Mouse (Mus musculus) ES-E14 (cell line): Measurements from ENCODE around the gene Msl1. TPM values are rescaled to one million over a fixed set of nuclear protein-coding genes. Genes with fewer than 3 reads are reported as not detected.

Experiments used
- DNase-seq: peaks from one replicate; pipeline ENCODE4 v3.0.0-alpha.2; 2013; ENCODE audit warnings: low read depth, low spot score
- H3K27ac ChIP-seq: 2 replicates; pipeline ENCODE4 v1.5.1; 2012; ENCODE audit warnings: low read depth, mild to moderate bottlenecking, low read length, moderate library complexity, mixed read lengths; ENCODE audit not compliant: poor library complexity, insufficient read depth, severe bottlenecking
- H3K36me3 ChIP-seq: 2 replicates; pipeline ENCODE4 v1.6.1; 2012; ENCODE audit warnings: mild to moderate bottlenecking, low read length, moderate library complexity, mixed read lengths; ENCODE audit not compliant: control insufficient read depth, poor library complexity, insufficient read depth, severe bottlenecking
- H3K4me1 ChIP-seq, 2 experiments: fragments of 150-350 bp in 1 of 2; sonication (generic) in 1 of 2; 2 replicates each; pipeline ENCODE4 v1.6.1; 2012; ENCODE audit warnings: low read length in 2 of 2, mild to moderate bottlenecking in 1 of 2, mixed read lengths in 1 of 2; ENCODE audit not compliant: control insufficient read depth in 2 of 2, insufficient read depth in 2 of 2, poor library complexity in 1 of 2
- H3K4me3 ChIP-seq, 2 experiments: fragments of 150-350 bp in 1 of 2; sonication (generic) in 1 of 2; 2 replicates each; pipeline ENCODE4 v1.5.1; 2012; ENCODE audit warnings: low read length in 2 of 2, low read depth in 1 of 2, mild to moderate bottlenecking in 1 of 2, mixed read lengths in 1 of 2; ENCODE audit not compliant: insufficient read depth in 1 of 2, poor library complexity in 1 of 2, severe bottlenecking in 1 of 2
- H3K9ac ChIP-seq: 2 replicates; pipeline ENCODE4 v1.6.1; 2012; ENCODE audit warnings: low read depth, mild to moderate bottlenecking, low read length, mixed read lengths; ENCODE audit not compliant: poor library complexity, insufficient read depth, severe bottlenecking
- H3K9me3 ChIP-seq: fragments of 150-350 bp; sonication (generic); 2 replicates; pipeline ENCODE4 v1.6.1; 2012; ENCODE audit warnings: low read depth, mild to moderate bottlenecking, low read length; ENCODE audit not compliant: control insufficient read depth, insufficient read depth
- CHD2 ChIP-seq: IDR thresholded peaks from 2 replicates; pipeline ENCODE4 v1.6.1; 2014; ENCODE audit warnings: mild to moderate bottlenecking, low read depth, low read length, inconsistent platforms
- HCFC1 ChIP-seq: IDR thresholded peaks from 2 replicates; pipeline ENCODE4 v1.6.1; 2012; ENCODE audit warnings: low read length, inconsistent platforms, borderline replicate concordance; ENCODE audit not compliant: insufficient read depth
- MAFK ChIP-seq: IDR thresholded peaks from 2 replicates; pipeline ENCODE4 v1.6.1; 2014; ENCODE audit warnings: mild to moderate bottlenecking, low read depth, low read length, inconsistent platforms; ENCODE audit not compliant: insufficient read depth
- ZC3H11A ChIP-seq: IDR thresholded peaks from 2 replicates; pipeline ENCODE4 v1.6.1; 2012; ENCODE audit warnings: low read depth, mild to moderate bottlenecking, inconsistent platforms, low read length, borderline replicate concordance
- ZNF384 ChIP-seq: IDR thresholded peaks from 2 replicates; pipeline ENCODE4 v1.6.1; 2012; ENCODE audit warnings: low read depth, low read length, inconsistent platforms
- in situ Hi-C, 2 experiments: fragments of 600-800 bp; cut with MboI; formaldehyde crosslinking; loops; one replicate each; pipeline ENCODE4 v1.15.1; 2025; ENCODE audit warnings: low sequenced_read_pairs in 2 of 2, inconsistent platforms in 1 of 2; ENCODE audit not compliant: unreplicated experiment in 2 of 2
- total RNA-seq: library from RNA; depleted of rRNA; stranded (reverse); fragments of 300-350 nt; gene quantifications from 2 replicates; pipeline ENCODE4 v1.2.3, GENCODE M21; 2012

Gene Msl1
- total RNA-seq, 1 experiment = 27.1 TPM

DNA sequence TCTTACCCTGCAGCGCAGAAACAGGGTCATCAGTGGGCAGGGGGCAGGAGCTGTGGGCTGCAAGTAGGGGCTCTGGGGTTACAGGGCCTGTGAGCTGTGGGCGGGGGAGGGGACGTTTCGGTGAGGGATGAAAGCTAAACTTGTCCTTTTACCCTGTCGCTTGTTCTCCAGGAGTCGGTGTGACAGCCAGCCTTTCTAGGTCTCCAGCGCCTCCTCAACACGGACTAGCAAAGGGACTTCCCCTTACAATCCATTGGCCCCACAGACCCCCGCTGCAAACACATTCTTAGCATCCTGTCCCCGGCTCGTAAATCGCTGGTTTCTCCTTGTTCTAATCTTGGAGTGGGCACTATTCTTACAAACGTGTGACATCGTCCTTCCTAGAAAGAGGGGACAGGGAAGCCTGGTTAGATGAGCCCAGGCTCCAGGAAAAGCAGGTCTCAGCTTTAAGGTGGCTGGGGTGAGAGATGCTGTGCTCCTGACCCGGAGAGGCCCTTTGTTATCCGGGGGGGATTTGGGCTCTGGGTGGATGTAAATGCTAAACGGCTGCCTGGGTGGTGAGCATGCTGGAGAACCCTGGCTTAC, 12.6 kb upstream of the Msl1 start:
- in situ Hi-C loops = loop anchor here in 1 of 2 experiments (10.0 kb wide), 1 partner anchor 48 kb away; no protein-coding TSS in a partner anchor
- H3K27ac ChIP-seq = peak overlapping the region; percentile 15; the same call in 1 of the 2 replicates
- H3K9me3 ChIP-seq = no peaks in the 10 kb centered on the region
- no peaks in the 10 kb centered on the region for H3K36me3 ChIP-seq
- no peak for DNase-seq
- H3K4me1 ChIP-seq = peaks cover 10 to 33% of the 10 kb centered on the region in 2 experiments; a peak in 3 of 4 replicates
- H3K9ac ChIP-seq = peak overlapping the region; percentile 71; the same call in 1 of the 2 replicates
- TF ChIP-seq ZC3H11A (no peak), CHD2 (no peak), ZNF384 (no peak)
- peak overlapping the region; percentile 33 to 41; a peak in 3 of 4 replicates for H3K4me3 ChIP-seq

DNA sequence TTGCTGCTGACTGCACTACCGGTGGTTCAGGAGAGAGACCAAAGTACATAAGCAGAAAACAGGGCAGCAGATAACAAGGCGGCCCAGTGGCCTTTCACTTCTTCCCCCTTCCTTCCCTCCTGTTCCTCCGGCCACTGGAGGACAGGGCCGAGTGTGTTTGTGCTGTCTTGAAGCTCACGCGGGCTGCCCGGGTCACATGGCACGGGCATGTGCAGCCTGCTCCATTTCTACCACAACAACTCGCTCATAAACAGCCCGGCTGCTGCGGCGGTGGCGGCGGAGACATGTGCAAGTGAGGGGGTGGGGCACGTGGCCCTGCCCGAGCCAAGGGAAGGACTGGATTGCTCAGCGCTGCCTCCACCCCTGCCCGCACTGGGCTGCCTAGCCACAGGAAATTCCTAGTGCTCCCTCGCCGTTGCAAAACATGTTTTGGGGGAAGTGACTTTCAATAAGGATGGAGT, 12.1 kb upstream of the Msl1 start:
- peak overlapping the region; percentile 15; the same call in 1 of the 2 replicates for H3K27ac ChIP-seq
- H3K4me1 ChIP-seq = peaks cover 10 to 33% of the 10 kb centered on the region in 2 experiments; a peak in 3 of 4 replicates
- peak overlapping the region; percentile 33 to 41; a peak in 3 of 4 replicates for H3K4me3 ChIP-seq
- DNase-seq = no peak
- no peaks in the 10 kb centered on the region for H3K36me3 ChIP-seq
- H3K9me3 ChIP-seq = no peaks in the 10 kb centered on the region
- TF ChIP-seq HCFC1 = no peak
- no peak for TF ChIP-seq MAFK
- TF ChIP-seq ZNF384 = no peak
- TF ChIP-seq ZC3H11A = no peak
- TF ChIP-seq CHD2 = no peak
- peak overlapping the region; percentile 71 for H3K9ac ChIP-seq
- in situ Hi-C loops = loop anchor here in 1 of 2 experiments (10.0 kb wide), 1 partner anchor 48 kb away; no protein-coding TSS in a partner anchor

- DNase-seq = no peak
- Histone ChIP-seq H3K36me3 (no peaks in the 10 kb centered on the region), H3K9ac (no peak overlapping the region), H3K9me3 (no peaks in the 10 kb centered on the region), H3K4me3 (no peak overlapping the region), H3K4me1 (peaks cover 10 to 33% of the 10 kb centered on the region in 2 experiments; a peak in 3 of 4 replicates), H3K27ac (no peak overlapping the region)
- in situ Hi-C loops = loop anchor here in 1 of 2 experiments (10.0 kb wide), 1 partner anchor 49 kb away; no protein-coding TSS in a partner anchor
- TF ChIP-seq ZC3H11A (no peak), MAFK (no peak), CHD2 (no peak), ZNF384 (no peak), HCFC1 (no peak)
Observed at GRCm38 (mm10) chr11:98784139-98784538, 11.2 kb upstream of the Msl1 start.

GRCm38 (mm10) chr11:98785214-98785613, 10.1 kb upstream of the Msl1 start:
- Histone ChIP-seq H3K4me3 (no peak overlapping the region), H3K36me3 (no peaks in the 10 kb centered on the region), H3K4me1 (peaks cover 10 to 32% of the 10 kb centered on the region in 2 experiments; a peak in 3 of 4 replicates), H3K9me3 (no peaks in the 10 kb centered on the region), H3K27ac (no peak overlapping the region), H3K9ac (no peak overlapping the region; the same call in 1 of the 2 replicates)
- in situ Hi-C loops = loop anchor here in 1 of 2 experiments (10.0 kb wide), 1 partner anchor 50 kb away; no protein-coding TSS in a partner anchor
- DNase-seq = no peak
- no peak for TF ChIP-seq MAFK
- TF ChIP-seq HCFC1 = no peak
- TF ChIP-seq ZC3H11A = no peak
- no peak for TF ChIP-seq CHD2
- TF ChIP-seq ZNF384 = no peak
